Mouse (Mus musculus) liver, adult 2 months (tissue): ENCODE data around the gene Gsta3.

Experiments used
- CTCF ChIP-seq: fragments of 200-500 bp; IDR thresholded peaks from 2 replicates; pipeline ENCODE4 v1.5.1; 2011; ENCODE audit warnings: low read depth, low read length, control low read depth
- POLR2A ChIP-seq: fragments of 200-500 bp; IDR thresholded peaks from 2 replicates; pipeline ENCODE4 v1.6.1; 2011; ENCODE audit warnings: low read length, control low read depth; ENCODE audit not compliant: insufficient read depth; ENCODE audit errors: extremely low read depth

GRCm38 (mm10) chr1:21248560-21249390 lies 8.4 kb downstream of the Gsta3 start:
- no peak for TF ChIP-seq CTCF
- no peak for TF ChIP-seq POLR2A
